In genomic region chr11:60045676-60046057, GRCm38 (mm10) we compare ENCODE assay signal across 8 mouse cellular contexts. TPM values are rescaled to one million over a fixed set of nuclear protein-coding genes. Genes with fewer than 3 reads are reported as not detected.
DNase-seq lines count a peak whose midpoint lies in the region; ATAC-seq and TF ChIP-seq lines count a peak whose summit lies in the region.

No protein-coding gene starts in this region.

- no peak for TF ChIP-seq RAD21 in CH12.LX (IDR thresholded peaks at IDR 0.05; ENCODE audit: low read depth, low read length)

- no peaks in the 10 kb centered on the region for H3K36me3 ChIP-seq in heart, embryonic 10.5 days
- H3K36me3 ChIP-seq in CH12.LX (replicated peaks in 1 of 2; ENCODE audit: control insufficient read depth in 1 of 2, insufficient read depth in 1 of 2, low read length in 1 of 2): no peaks in the 10 kb centered on the region
- H3K36me3 ChIP-seq in forebrain, embryonic 14.5 days (ENCODE audit: control insufficient read depth, insufficient read depth, low read length): no peaks in the 10 kb centered on the region
- H3K36me3 ChIP-seq in liver, embryonic 15.5 days (replicated peaks): no peaks in the 10 kb centered on the region

- peak overlapping the region; percentile 56 for H3K4me2 ChIP-seq in CH12.LX (ENCODE audit: insufficient read depth, low read depth, poor library complexity, severe bottlenecking)
- peak overlapping the region; percentile 63 for H3K4me2 ChIP-seq in forebrain, embryonic 14.5 days (ENCODE audit: low read length)
- peak overlapping the region; percentile 87 for H3K4me2 ChIP-seq in liver, embryonic 15.5 days

- H3K27ac ChIP-seq in heart, embryonic 10.5 days: peak overlapping the region; percentile 94
- H3K27ac ChIP-seq in CH12.LX (ENCODE audit: insufficient read depth, low read depth): no peak overlapping the region
- H3K27ac ChIP-seq in forebrain, embryonic 14.5 days (ENCODE audit: low read depth, low read length): no peak overlapping the region
- peak overlapping the region; percentile 84; the same call in 1 of the 2 replicates for H3K27ac ChIP-seq in liver, embryonic 15.5 days (replicated peaks)

- no peaks in the 10 kb centered on the region for H3K27me3 ChIP-seq in heart, embryonic 10.5 days (ENCODE audit: insufficient read depth, poor library complexity, severe bottlenecking)
- H3K27me3 ChIP-seq in CH12.LX (replicated peaks): peaks cover 21% of the 10 kb centered on the region
- H3K27me3 ChIP-seq in forebrain, embryonic 14.5 days (replicated peaks; ENCODE audit: control insufficient read depth, insufficient read depth, low read length): no peaks in the 10 kb centered on the region
- H3K27me3 ChIP-seq in liver, embryonic 15.5 days: no peaks in the 10 kb centered on the region

- TF ChIP-seq EP300 in CH12.LX (IDR thresholded peaks at IDR 0.05; ENCODE audit: low read length): no peak

- in situ Hi-C loops in CH12.LX (cut with MboI; ENCODE audit: low pct_ligation_motif_present, low pct_unique_long_range_greater_than_20kb, low sequenced_read_pairs): no loop called here

- H3K9ac ChIP-seq in CH12.LX (ENCODE audit: insufficient read depth, low read depth): peak overlapping the region; percentile 46
- H3K9ac ChIP-seq in forebrain, embryonic 14.5 days (ENCODE audit: low read length): peak overlapping the region; percentile 66
- no peak overlapping the region for H3K9ac ChIP-seq in liver, embryonic 15.5 days

- no peak for DNase-seq in heart, embryonic 10.5 days (ENCODE audit: low spot score)
- DNase-seq in heart, postnatal 10 days: no peak
- no peak for DNase-seq in CH12.LX (ENCODE audit: extremely low read depth)
- no peak for DNase-seq in forebrain, embryonic 14.5 days (ENCODE audit: low spot score)
- DNase-seq in right cerebral cortex, adult 18-20 months: no peak
- DNase-seq in adrenal gland, postnatal 4 days (ENCODE audit: low spot score in 2 of 2): no peak
- DNase-seq in adrenal gland, postnatal 14 days: no peak

- 8% methylated on average over 3 of the region's 3 CpGs for WGBS in heart, embryonic 10.5 days
- 9% methylated on average over 3 of the region's 3 CpGs for WGBS in forebrain, embryonic 14.5 days
- 6% methylated on average over 3 of the region's 3 CpGs for WGBS in liver, embryonic 15.5 days (ENCODE audit: insufficient replicate concordance)

- intact Hi-C loops in heart, postnatal 10 days (cut with DNase I): no loop called here

- TF ChIP-seq POLR2A in CH12.LX (IDR thresholded peaks at IDR 0.05; ENCODE audit: low read depth, low read length): no peak

- peak; percentile 21 for ATAC-seq in forebrain, embryonic 14.5 days
- peak; percentile 26; the same call in 1 of the 2 replicates for ATAC-seq in liver, embryonic 15.5 days (ENCODE audit: insufficient read depth)

- dilution Hi-C loops in CH12.LX (cut with MboI; ENCODE audit: extremely low pct_ligation_motif_present, extremely low pct_unique_long_range_greater_than_20kb, low sequenced_read_pairs): no loop called here

- no peaks in the 10 kb centered on the region for H3K79me2 ChIP-seq in CH12.LX (replicated peaks; ENCODE audit: control insufficient read depth, extremely low read depth, insufficient read depth, poor library complexity, severe bottlenecking)

- no peaks in the 10 kb centered on the region for H3K9me3 ChIP-seq in heart, embryonic 10.5 days
- H3K9me3 ChIP-seq in CH12.LX (replicated peaks; ENCODE audit: low read length): peaks cover 13% of the 10 kb centered on the region
- H3K9me3 ChIP-seq in forebrain, embryonic 14.5 days (replicated peaks; ENCODE audit: control insufficient read depth, low read length): no peaks in the 10 kb centered on the region
- H3K9me3 ChIP-seq in liver, embryonic 15.5 days (replicated peaks): no peaks in the 10 kb centered on the region

- H3K4me3 ChIP-seq in heart, embryonic 10.5 days: peak overlapping the region; percentile 76
- H3K4me3 ChIP-seq in CH12.LX (replicated peaks in 1 of 3; ENCODE audit: low read depth in 2 of 3, low read length in 2 of 3, poor library complexity in 1 of 3): peak overlapping the region; percentile 60 to 69 (median 60)
- peak overlapping the region; percentile 47 for H3K4me3 ChIP-seq in forebrain, embryonic 14.5 days (ENCODE audit: low read depth, low read length)
- H3K4me3 ChIP-seq in liver, embryonic 15.5 days (replicated peaks): peak overlapping the region; percentile 63

- peaks cover 8% of the 10 kb centered on the region for H3K4me1 ChIP-seq in heart, embryonic 10.5 days
- peaks cover 4 to 14% of the 10 kb centered on the region in 2 experiments for H3K4me1 ChIP-seq in CH12.LX (ENCODE audit: control insufficient read depth in 1 of 2, insufficient read depth in 2 of 2)
- H3K4me1 ChIP-seq in forebrain, embryonic 14.5 days (ENCODE audit: control insufficient read depth, insufficient read depth, low read length): peaks cover 6% of the 10 kb centered on the region
- H3K4me1 ChIP-seq in liver, embryonic 15.5 days (replicated peaks): peaks cover 29% of the 10 kb centered on the region

- TF ChIP-seq CTCF in CH12.LX (conservative IDR thresholded peaks at IDR 0.05 in 1 of 2, IDR thresholded peaks at IDR 0.05 in 1 of 2; ENCODE audit: low read depth in 2 of 2, low read length in 2 of 2): no peak

TF ChIP-seq in CH12.LX, 34 proteins besides CTCF, POLR2A, EP300 and RAD21:
- TF ChIP-seq HCFC1 (IDR thresholded peaks at IDR 0.05; ENCODE audit: low read depth, low read length) (no peak), MAFK (IDR thresholded peaks at IDR 0.05; ENCODE audit: insufficient replicate concordance, low read length) (no peak), RCOR1 (conservative IDR thresholded peaks at IDR 0.05; ENCODE audit: low read depth, low read length) (no peak), JUND (conservative IDR thresholded peaks at IDR 0.05; ENCODE audit: low read depth, low read length) (no peak; the same call in 1 of the 2 replicates), MYC (IDR thresholded peaks at IDR 0.05; ENCODE audit: low read depth, low read length) (no peak), KAT2A (IDR thresholded peaks at IDR 0.05; ENCODE audit: insufficient replicate concordance, low read length) (no peak)

RNA-seq across cellular contexts. Expression of gene Pemt, which starts 0.6 kb away (rescaled TPM):
- 11.6 and 18.2 TPM in 2 replicates for polyA plus RNA-seq in heart, embryonic 10.5 days (2016; fragmentation: Nextera tagmentation; extraction: Ambion mirVana)
- total RNA-seq in heart, postnatal 10 days (2021): 1 to 10 TPM in 1 of 2 experiments, under 1 TPM in 1; 0.77 to 2.5 TPM
- total RNA-seq in CH12.LX (2012; rRNA removed) (7.8 and 9.1 TPM in 2 replicates), CH12.LX (2014; rRNA removed) (6.7 and 6.9 TPM in 2 replicates)
- polyA plus RNA-seq in CH12.LX (2012; ENCODE audit: insufficient read length, low read depth): 10.5 and 10.7 TPM in 2 replicates
- polyA plus RNA-seq in forebrain, embryonic 14.5 days (2014; fragmentation: Nextera tagmentation; extraction: Ambion mirVana): 7.3 and 9.4 TPM in 2 replicates
- polyA plus RNA-seq in liver, embryonic 15.5 days (2015; fragmentation: Nextera tagmentation; extraction: Ambion mirVana): 23.5 and 41.5 TPM in 2 replicates
- 10 to 100 TPM in 1 of 2 experiments, 1 to 10 TPM in 1; 7.3 to 54.5 TPM for total RNA-seq in adrenal gland, postnatal 4 days (2021)
- 16.4 and 69.4 TPM in 2 replicates for total RNA-seq in adrenal gland, postnatal 14 days (2021)

RNA-seq across cellular contexts. Expression of gene Rai1, which starts 59.1 kb away (rescaled TPM):
- polyA plus RNA-seq in heart, embryonic 10.5 days (2016; fragmentation: Nextera tagmentation; extraction: Ambion mirVana): 21.2 and 32.5 TPM in 2 replicates
- 10 to 100 TPM; 44.6 to 45.7 TPM for total RNA-seq in heart, postnatal 10 days (2021)
- 15.4 and 15.5 TPM in 2 replicates for total RNA-seq in CH12.LX (2012; rRNA removed)
- total RNA-seq in CH12.LX (2014; rRNA removed): 6.5 and 6.6 TPM in 2 replicates
- 19.1 and 22.6 TPM in 2 replicates for polyA plus RNA-seq in CH12.LX (2012; ENCODE audit: insufficient read length, low read depth)
- 26.4 and 28.5 TPM in 2 replicates for polyA plus RNA-seq in forebrain, embryonic 14.5 days (2014; fragmentation: Nextera tagmentation; extraction: Ambion mirVana)
- polyA plus RNA-seq in liver, embryonic 15.5 days (2015; fragmentation: Nextera tagmentation; extraction: Ambion mirVana): 3.8 and 4.6 TPM in 2 replicates
- total RNA-seq in adrenal gland, postnatal 4 days (2021): 10 to 100 TPM; 61.4 to 69.8 TPM
- total RNA-seq in adrenal gland, postnatal 14 days (2021): 38.8 and 48.3 TPM in 2 replicates

Comparison
In these comparisons a context has a peak if more than half of its experiments do, and no peak if none do; other contexts are left out.
1. H3K27ac ChIP-seq: peak in heart, embryonic 10.5 days (single experiment) and liver, embryonic 15.5 days (single experiment); none in CH12.LX (single experiment) and forebrain, embryonic 14.5 days (single experiment).
2. Peak in every context shown above with its lines, with median percentiles within 50 percentile points of each other: H3K4me3 ChIP-seq and H3K4me2 ChIP-seq.